Mouse (Mus musculus): ENCODE data around the gene Acta1. TPM values are rescaled to one million over a fixed set of nuclear protein-coding genes. Genes with fewer than 3 reads are reported as not detected.

Gene Acta1
- polyA plus RNA-seq, 1 experiment, result 1,444 TPM

DNA sequence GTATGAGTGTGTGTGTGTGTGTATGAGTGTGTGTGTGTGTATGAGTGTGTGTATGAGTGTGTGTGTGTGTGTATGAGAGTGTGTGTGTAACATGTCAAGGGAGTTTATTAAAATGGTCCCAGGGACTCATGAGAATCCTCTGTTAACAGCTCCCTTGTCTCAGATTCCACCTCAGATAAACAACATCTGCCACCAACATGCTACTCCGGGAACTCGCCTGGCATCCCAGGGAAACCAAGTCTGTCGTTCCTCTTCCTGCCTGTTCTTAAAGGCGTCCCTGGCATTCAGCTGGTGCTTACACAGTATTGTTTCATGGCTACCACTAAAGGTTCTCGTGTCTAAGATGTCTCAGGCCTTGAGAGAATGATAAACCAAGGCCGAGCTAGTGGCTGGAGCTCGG is 50.2 kb downstream of the Acta1 start:
- no peak for DNase-seq (ENCODE audit: low spot score)

DNA sequence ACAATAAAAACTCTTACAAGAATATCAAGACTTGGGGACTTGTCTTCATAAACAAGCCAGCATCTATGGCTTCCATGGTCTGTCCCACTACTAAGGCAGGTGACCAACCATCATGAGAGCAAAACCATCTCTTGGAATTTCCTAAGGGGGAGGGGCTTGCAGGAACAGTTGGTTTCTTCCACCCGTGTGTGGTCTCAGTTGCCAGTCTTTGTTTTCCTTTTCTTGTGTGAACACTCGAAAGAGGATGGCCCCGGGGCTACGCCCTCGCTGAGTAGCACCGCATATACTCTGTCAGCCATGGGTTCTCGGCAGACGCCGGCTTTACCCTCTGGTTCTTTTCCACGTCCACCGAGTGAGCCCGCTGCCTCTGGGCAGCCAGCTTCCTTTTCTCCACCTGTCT is 52.5 kb downstream of the Acta1 start:
- no peak for DNase-seq (ENCODE audit: low spot score)

Other genes with a start within 250 kb of the Acta1 start
- 20.1 and 21.4 TPM in 2 replicates for gene Rhou, start 240.8 kb downstream of the Acta1 start, polyA plus RNA-seq (2012; rRNA removed)
- gene Rab4a, start 88.8 kb downstream of the Acta1 start, polyA plus RNA-seq (2012; rRNA removed), result 37.0 and 41.4 TPM in 2 replicates
- 2.2 and 2.6 TPM in 2 replicates for gene Ccsap, start 34.5 kb downstream of the Acta1 start, polyA plus RNA-seq (2012; rRNA removed)
- gene Nup133, start 54.5 kb upstream of the Acta1 start, polyA plus RNA-seq (2012; rRNA removed), result 11.1 and 11.3 TPM in 2 replicates
- 13.7 and 13.9 TPM in 2 replicates for gene Abcb10, start 88.4 kb upstream of the Acta1 start, polyA plus RNA-seq (2012; rRNA removed)
- gene Taf5l, start 126.6 kb upstream of the Acta1 start, polyA plus RNA-seq (2012; rRNA removed), result 26.4 and 31.1 TPM in 2 replicates
- 6.4 and 6.7 TPM in 2 replicates for gene Urb2, start 126.8 kb upstream of the Acta1 start, polyA plus RNA-seq (2012; rRNA removed)

Measured in urinary bladder, adult 2 months (tissue).